Mouse (Mus musculus): Measurements from ENCODE around the gene Csrp3. TPM values are rescaled to one million over a fixed set of nuclear protein-coding genes. Genes with fewer than 3 reads are reported as not detected.

Gene Csrp3
- total RNA-seq (2023): not detected

DNA sequence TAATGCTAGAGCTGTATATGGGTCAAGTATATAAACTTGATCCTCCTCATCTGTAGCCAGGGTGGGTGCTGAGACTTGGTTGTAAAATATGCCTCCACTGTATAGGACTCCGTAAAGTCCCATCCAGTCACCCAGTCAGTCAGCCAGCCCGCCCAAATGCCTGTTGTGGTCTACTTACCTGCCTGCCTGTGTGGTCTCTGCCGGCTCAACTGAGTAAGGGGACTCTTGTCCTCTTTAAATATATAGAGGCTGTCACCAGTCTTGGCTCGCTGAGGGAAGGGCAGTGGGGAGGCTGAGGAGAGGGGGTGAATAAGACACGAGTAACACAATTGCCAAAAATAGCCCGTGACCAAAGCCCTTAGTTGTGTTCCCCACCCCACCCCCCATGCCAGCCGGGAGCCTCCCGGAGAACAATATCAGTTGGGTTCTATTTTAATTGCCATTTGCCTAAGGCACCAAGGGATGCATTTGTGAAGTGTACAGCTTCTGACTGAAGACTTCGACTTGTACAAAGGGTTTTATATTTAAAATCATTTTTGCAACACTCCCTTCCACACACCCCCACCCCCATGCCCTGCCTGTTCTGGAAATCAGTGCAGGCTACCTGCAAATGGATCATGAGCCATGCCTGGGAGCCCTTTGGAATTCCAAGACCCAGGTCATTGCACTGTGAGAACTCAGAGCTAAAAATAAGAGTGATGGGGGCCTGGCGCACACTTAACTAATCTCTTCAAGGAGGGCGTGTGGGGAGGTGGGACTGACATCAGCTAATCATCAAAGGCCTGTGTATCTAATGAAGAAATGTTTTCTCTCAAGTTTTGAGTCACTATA is at the start of gene Csrp3:
Gene Csrp3 (minus strand): TSS at position 214 of the 831 bp plus-strand sequence.

DNA sequence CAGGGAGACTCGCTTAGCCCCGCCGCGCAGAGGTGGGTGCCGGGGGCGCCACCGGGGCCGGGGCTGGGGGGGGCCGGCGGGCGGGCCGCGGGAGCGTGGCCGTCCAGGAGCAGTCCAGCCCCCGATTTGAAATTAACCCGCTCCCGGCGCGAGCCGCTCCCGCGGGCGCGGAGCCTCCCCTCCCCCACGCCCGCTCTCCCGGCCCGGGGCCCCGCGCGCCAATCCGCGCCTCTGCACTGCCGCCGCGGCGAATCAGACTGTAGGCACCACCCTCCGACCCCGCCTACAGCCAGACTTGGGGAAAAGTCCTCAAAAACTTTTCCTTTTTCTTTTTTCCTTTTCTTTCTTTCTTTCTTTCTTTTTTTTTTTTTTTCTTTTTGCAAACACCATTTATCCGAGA is 33.7 kb upstream of the Csrp3 start, which contains the start of gene E2f8:
Gene E2f8 (minus strand): TSS at position 111 of the 400 bp plus-strand sequence.

DNA sequence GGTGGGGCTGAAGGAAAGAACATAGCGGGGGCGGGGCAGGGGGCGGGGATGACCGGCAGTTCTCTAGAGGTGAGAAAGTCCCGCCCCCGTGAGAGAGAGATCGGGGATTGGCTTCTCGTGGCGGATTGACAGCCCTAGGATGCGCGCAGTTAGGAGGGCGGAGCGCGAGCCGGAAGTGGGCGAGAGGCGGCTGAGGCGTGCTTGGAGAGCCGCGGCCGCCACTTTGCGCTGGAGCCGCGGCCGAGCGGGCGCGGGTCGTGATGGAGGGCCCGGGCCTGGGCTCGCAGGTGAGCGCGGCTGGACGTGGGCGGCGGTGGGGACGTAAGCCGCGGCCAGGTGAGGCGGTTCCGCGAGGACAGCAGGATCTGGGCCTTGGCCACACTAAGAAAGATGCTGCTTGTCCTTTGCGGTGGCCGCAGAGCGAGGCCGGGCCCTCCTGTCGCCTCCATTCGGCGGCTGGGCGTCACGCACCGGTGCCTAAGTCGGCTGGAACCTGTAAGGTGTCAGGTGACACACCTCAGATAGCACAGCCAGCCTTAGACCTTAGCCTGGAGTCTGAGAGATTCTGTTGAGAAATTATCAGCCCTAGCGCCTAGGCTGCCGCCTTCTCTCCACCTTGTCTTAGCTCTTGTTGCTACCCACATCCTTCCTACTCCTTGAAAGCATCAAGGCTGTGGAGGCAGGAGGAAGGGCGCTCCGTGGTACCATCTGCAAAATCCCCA is 58.8 kb downstream of the Csrp3 start, which contains the start of gene Zdhhc13:
Gene Zdhhc13 (plus strand): TSS at position 153 of the 722 bp plus-strand sequence.

Other genes starting within 250 kb of the Csrp3 start
- not detected for gene Mrgprb3, start 204.2 kb downstream of the Csrp3 start, total RNA-seq (2023)
- gene Zdhhc13, start 59.0 kb downstream of the Csrp3 start, total RNA-seq (2023): 10 to 100 TPM; 39.4 to 44.1 TPM
- gene E2f8, start 33.6 kb upstream of the Csrp3 start, total RNA-seq (2023): under 1 TPM; 0.33 to 0.70 TPM
- 1 to 10 TPM; 2.4 to 2.6 TPM for gene Nav2, start 60.7 kb upstream of the Csrp3 start, total RNA-seq (2023)